Mouse (Mus musculus) adrenal gland, adult 18-20 months (tissue): ENCODE measurements around the gene Car7. TPM values are rescaled to one million over a fixed set of nuclear protein-coding genes. Genes with fewer than 3 reads are reported as not detected.
"Not testable (repeated sequence)": the region's sequence is repeated elsewhere in the genome, so short reads cannot be mapped to it uniquely, and the experiment has no call there.

Source experiments
- DNase-seq, 2 experiments: peaks; one replicate each; pipeline ENCODE4 v3.0.0; 2021 to 2022; ENCODE audit warnings: low spot score in 2 of 2
- total RNA-seq, 2 experiments: library from RNA; stranded (reverse); gene quantifications; 1 replicate in 1 of 2; 2 replicates in 1 of 2; pipeline ENCODE4 v1.2.3; 2021

Gene Car7
- total RNA-seq, 2 experiments from 2014 or later = 1.6 to 3.1 TPM

DNA sequence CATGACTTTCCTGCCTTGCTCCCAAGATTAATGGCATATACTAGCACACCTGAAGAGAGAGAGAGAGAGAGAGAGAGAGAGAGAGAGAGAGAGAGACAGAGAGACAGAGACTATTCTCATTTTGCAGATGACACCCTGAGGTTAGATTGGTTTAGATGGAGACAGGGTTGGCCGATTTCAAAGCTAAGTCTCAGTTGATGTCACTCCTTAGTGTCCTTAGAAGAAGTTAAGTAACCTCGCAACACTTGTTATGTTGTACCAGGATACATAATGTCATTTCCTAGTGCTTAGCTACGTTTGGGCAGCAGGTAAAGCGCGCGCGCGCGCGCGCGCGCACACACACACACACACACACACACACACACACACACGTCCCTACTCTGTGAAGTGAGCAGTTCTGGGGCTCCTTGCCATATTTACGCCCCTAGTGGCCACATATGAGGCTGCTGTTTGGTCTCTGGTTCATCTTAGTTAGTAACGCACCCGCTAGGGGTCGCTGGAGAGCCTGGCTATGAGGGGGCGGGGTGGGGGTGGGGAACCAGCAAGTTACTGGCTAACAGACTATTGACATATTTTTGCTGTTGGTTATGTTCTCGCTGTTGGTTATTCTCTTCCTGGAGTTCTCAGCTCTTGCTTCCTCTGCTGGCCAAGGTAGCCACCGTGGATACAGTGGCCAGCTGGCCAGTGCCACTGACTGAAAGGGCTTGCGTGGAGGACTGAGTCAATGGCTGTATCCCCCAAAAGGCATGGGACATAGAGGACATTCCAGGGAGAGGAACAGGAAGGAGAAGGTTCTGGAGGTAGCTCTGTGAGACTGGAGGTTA is 30.4 kb downstream of the Car7 start:
- DNase-seq = peak; percentile 71 to 82

DNA sequence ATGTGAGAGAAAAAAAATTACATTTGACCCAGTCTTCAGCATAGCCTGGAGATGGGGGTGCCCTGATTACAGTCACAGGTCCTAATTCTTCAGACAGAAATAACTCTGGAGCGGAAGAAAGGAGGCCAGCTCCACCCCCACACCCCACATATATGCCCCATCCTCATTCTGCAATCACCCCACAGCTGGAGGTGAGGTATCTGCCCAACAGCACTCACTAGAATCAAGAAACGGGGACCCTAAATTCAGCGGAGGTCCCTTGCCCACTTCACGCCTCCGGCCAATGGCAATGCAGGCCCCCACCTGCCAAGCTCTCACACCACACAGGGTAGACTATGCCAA is 30.9 kb downstream of the Car7 start:
- DNase-seq = no peak

DNA sequence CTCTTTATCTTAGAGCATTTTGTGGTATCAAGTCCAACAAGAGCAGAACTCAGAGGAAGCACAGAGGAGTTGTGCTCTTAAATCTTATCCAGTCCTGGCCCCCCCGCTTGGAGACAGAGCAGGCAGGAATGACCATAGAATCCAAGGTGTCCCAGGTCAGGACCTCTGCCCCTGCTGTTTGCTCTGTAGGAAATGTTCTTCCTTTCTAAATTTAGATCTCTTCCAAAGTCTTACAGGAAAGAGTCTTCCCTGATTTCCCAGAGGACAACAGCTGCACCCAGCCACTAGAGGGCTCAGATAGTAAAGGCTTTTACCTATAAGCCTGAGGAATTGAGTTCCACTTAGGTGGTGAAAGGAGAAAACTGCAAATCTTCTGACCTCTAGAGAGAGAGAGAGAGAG is 35.1 kb downstream of the Car7 start:
- peak in 1 of 2 experiments; percentile 30 for DNase-seq

DNA sequence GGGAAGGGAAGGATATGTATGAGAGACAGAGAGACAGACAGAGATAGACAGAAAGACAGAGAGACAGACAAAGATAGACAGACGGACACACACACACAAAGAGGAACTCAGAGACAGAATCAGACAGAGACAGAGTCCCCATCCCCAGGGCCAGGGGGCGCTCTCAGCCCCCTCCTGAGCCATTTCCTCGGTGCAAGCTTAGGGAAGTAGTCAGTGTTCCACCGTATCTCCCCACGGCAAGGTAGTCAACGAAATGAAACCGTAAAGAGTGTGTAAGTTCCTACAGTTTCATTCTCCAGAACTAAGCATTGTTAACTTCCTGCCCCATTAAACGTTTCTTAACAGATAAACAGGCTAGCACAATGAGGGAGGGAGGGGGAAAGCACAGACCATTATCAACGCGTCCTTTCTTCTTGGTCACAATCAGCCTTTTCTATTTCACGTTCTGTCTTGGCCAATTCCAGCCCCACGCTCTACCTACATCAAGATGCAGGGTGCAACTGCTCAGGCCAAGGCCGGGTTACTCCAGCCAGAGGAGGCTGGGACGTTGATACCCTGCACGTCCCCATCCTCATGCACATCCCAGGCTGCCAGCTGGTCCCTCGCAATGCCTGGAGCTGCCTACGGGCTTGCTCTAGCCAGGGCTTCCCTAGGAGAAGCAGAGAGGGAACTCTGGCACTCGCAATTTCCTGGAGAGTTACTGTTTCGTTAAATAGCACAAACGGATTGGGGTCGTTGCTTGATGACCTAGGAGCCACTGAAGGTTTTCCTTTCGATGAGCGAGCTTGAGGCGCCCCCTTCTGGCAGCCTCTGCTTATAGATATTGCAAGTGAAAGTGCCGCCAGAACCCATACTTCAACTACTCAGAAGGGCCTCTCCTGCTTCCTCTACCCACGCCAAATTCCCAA is 36.2 kb downstream of the Car7 start:
- DNase-seq = peak; percentile 79 to 86

DNA sequence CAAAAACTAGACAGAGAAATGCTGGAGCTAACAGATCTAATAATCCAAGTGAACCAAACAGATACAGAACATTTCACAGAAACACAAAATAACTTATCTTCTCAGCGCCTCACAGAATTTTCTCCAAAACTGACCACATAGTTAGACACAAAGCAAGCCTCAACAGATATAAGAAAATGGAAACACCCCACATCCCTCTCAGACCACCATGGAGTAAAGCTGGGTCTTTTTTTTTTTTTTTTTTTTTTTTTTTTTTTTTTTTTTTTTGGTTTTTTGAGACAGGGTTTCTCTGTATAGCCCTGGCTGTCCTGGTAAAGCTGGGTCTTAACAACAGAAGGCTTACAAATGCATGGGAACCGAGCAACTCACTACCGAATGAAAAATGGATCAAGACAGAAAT is 42.3 kb downstream of the Car7 start:
- no peak for DNase-seq

DNA sequence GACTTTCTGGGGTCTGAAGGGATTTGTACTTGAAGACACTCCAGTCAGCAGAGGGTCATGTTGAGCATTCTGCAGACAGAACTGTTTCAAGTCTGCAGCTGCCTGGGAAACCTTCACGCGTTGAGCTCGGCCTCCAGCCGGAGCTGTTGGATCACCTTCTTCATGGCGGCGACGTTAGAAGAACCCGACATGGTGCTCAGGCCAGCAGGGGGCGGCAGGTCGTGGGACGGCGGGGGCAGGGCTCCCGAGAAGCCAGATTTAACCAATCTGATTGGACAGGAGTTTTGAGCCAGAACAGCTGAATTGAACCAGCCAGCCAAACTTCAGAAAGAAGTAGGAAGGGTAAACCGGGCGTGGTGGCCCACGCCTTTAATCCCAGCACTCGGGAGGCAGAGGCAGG is 43.1 kb downstream of the Car7 start:
- not testable (repeated sequence) for DNase-seq

DNA sequence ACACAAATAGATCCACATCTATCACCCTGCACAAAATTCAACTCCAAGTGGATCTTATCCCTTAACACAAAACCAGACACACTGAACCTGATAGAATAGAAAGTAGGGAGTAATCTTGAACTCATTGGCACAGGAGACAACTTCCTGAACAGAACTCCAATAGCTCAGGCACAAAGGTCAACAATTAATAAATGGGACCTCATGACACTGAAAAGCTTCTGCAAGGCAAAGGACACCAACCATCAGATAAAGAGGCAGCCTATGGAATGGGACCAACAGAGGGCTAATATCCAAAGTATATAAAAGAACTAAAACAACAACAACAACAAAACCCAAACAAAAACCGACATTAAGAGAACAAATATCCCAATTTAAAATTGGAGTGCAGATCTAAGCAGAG is 50.0 kb downstream of the Car7 start:
- no peak for DNase-seq

DNA sequence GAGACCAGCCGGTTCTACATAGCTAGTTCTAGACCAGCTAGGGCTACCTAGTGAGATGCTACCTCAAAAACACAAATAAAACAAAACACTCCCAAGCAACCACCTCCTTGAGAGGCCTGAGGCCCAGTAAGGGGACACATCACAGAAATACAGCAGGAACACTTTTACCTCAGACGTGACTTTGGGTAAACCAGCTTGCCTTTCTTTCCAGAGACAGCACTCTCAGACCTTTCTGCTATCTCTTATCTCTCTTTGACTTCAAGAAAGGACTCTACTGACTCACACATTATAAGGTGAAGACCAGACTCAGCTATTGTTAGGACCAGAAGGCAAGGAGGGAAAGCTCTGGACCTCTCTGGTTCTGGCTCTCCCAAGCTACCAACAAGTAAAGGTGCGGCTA is 55.8 kb downstream of the Car7 start:
- no peak for DNase-seq

DNA sequence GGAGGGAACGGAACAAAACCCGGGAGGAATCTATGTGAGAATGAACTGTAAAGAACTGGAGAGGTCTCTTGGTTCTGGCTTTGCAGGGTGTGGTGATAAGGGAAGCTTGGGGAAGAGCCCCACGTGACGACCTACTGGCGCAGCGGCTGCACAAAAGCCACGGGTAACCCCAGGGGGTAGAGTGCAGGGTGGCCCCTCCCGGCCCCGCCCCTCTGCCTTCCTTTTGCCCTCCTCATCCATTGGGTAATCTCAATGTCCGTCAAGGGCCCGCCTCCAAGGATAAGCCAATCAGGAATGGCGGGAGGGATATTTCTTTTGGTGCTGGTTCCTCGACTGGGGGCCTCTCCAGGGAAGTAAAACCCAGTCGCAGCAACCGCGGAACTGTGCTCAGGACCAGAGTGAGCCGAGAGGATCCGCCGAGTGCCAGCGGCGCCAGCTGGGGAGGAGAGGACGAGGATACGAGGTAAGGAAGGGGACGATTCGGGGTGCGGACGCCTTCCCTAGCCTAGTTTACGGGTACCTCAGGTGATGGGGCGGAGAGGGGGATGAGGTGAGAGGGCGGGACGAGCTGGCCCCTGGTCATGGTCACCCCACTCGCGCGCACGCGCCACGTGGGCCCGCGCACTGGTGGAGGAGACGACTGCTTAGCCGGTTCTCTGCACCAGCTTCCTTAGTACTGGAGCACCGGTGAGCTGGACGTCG is 56.8 kb downstream of the Car7 start, which contains the start of gene Pdp2:
Gene Pdp2, plus strand, starts transcription at position 319 of the 702 bp plus-strand sequence.
- DNase-seq = peak; percentile 85 to 92

DNA sequence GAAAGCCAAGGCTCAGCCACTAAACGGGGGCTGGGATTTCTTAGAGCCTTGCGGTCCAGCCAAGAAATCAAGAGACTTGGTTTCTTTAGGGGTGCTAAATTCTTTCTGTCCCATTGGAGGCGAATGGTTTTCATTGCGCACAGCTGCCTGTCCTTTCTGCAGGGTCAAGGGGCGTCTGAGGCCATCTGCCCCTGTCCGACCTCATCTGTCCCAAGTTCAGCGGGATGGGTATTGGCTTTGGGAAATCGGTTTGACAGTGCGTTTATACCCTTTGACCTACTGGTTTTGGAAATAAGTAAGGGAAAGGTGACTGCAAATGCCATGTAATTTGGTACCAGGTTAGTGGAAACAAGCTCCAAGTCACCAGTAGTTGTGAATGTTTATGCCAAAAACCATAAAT is 57.4 kb downstream of the Car7 start:
- no peak for DNase-seq

DNA sequence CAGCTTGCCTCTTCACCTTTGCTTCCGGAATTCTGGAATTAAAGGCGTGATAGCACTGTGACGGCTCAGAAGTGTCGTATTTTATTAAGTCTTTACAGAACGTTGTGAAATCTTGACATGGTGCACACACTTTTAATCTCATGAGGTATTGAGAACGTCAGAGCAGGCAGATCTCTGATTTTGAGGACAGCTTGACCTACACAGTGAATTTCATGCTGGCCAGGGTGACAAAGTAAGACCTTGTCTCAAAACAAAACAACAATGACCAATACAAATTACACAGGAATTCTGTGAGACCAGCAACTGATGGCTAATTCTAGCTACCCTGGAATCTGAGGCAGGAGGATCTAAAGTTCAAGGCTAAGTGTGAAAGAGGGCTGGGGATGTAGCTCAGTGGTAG is 58.1 kb downstream of the Car7 start:
- no peak for DNase-seq

DNA sequence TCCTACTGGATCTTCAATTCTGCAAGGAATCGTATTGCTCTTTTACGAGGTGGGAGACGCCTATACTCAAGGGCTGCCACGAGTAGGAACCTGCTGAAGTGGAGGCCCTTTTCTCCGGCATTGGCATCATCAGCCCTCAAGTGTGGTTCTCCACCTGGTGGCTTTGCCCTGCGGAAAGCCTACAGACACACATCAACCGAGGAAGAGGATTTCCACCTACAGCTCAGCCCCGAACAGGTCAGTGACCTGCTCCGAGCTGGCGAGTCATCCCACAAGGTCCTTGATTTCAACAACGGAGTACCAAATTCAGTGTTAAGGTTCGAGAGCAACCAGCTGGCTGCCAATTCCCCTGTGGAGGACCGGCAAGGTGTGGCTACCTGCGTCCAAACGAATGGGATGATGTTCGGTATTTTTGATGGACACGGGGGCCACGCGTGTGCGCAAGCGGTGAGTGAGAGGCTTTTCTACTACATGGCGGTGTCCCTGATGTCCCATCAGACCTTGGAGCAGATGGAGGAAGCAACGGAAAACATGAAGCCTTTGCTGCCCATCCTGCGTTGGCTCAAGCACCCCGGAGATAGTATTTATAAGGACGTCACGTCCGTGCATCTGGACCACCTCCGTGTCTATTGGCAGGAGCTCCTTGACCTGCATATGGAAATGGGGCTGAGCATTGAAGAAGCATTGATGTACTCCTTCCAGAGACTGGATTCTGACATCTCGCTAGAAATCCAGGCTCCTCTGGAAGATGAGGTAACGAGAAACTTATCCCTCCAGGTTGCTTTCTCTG is 59.2 kb downstream of the Car7 start:
- DNase-seq = no peak

DNA sequence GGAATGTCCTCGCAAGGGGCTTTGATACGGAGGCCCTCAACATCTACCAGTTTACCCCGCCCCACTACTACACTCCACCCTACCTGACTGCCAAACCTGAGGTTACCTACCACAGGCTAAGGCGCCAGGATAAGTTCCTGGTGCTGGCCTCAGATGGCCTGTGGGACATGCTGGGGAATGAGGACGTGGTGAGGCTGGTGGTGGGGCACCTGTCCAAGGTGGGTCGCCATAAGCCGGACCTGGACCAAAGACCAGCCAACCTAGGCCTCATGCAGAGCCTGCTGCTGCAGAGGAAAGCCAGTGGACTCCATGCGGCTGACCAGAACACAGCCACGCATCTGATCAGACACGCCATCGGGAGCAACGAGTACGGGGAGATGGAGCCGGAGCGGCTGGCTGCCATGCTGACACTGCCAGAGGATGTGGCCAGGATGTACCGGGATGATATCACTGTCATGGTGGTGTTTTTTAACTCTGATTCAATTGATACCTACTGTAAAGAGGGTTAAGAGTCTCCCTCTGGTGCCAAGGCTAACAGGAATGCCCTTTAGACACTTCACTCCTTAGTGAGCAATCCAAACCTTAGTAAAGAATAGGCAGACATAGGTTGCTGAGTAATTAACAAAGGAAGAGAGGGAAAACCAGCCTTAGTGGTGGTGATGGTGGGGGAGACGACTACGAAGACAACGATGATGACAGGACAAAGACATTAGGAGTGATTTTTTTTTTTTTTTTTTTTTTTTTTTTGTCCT is 60.3 kb downstream of the Car7 start:
- no peak for DNase-seq

DNA sequence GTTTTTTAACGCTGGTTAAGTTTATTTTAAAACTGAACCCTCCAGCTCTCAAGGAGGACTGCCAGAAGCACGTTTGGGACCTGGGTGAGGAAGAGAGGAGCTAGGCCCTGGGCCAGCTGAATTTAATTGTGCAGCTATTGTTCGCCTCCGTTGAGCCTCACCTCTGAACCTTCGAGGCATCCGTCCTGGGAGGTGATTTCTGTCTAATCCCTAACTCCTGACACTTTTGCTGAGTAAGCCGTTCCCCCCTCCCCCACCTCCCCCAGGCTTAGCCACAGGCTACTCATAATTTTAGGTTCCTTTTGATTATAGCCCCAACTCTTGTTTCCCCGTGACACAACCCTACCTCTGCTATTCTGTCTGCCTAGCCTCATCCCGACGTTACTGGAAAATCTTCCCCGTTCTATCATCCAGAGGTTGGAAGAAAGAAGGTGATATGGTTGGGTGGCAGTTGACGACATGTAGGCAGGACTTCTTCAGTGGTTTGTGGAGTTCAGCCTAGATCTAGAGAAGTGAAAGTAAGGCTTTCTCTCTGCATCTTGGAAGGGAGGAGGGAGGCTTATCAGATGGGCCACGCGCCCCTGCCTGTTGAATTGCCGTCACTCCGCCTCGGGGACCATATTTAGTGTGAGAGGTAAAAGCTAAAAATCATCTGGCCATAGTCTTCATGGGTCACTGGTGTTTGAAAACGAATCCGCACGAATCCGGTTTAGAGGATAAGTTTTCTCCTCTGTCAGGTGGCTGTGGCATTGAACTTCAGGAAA is 61.5 kb downstream of the Car7 start:
- no peak for DNase-seq

DNA sequence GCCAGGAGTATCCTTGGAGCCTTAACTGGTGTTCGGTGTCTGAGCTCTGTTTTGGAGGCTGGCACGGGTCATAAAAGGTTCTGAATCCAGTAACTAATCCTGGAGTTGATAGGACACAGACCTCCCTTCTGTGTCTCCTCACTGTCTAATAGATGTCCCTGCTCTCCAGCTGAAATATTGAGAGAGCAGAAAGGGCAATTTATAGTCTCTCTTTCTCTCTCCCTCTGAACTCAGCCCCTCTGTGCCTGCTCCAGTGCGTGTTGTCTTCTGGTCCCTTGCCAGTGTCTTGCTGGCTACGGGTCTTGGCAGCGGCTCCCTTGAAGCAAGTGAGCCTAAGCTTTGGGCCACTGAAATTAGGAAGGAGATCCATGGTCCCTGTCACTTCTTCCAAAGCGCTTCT is 63.2 kb downstream of the Car7 start:
- DNase-seq = no peak

DNA sequence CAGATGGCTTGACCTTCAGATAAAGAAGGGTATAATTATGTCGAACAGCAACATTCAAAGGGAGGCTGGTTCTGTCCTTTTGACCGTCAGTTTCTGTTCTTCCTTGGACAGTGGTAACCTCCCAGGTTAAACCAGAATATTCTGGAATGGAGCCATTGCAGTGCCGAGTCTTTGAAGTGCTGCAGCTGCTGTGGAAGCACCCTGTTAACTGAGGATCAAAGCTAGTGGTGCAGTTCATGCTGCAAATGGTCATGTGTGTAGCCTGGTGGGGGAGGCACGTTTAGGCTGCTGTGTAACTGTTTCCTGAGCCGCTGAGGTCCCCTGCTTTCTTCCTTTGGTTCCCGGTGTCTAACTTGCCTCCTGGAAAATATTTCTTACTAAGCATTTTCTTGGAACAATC is 64.0 kb downstream of the Car7 start:
- DNase-seq = no peak
